Mouse (Mus musculus) MEL-GATA-1-ER (cell line): ENCODE data around the gene Ankrd2.
"Not testable (repeated sequence)": the region's sequence is repeated elsewhere in the genome, so short reads cannot be mapped to it uniquely, and the experiment has no call there.

Source experiments
- DNase-seq: peaks from one replicate; pipeline ENCODE4 v3.0.0-alpha.2; 2012; ENCODE audit warnings: low read depth; ENCODE audit errors: extremely low read depth

Gene Ankrd2

GRCm38 (mm10) chr19:42051948-42052347, 16.1 kb downstream of the Ankrd2 start, which contains the start of gene 4933411K16Rik:
TSS of gene 4933411K16Rik (plus strand) at chr19:42052248.
- no peak for DNase-seq

- no peak for DNase-seq
Measured at GRCm38 (mm10) chr19:42054255-42054654, 18.5 kb downstream of the Ankrd2 start.

- DNase-seq = no peak
Measured at GRCm38 (mm10) chr19:42055881-42056280, 20.1 kb downstream of the Ankrd2 start.

GRCm38 (mm10) chr19:42056719-42057409, 21.1 kb downstream of the Ankrd2 start:
- DNase-seq = no peak

- DNase-seq = no peak
Measured at GRCm38 (mm10) chr19:42058426-42058825, 22.6 kb downstream of the Ankrd2 start.

GRCm38 (mm10) chr19:42061443-42061842, 25.6 kb downstream of the Ankrd2 start:
- no peak for DNase-seq

- no peak for DNase-seq
Measured at GRCm38 (mm10) chr19:42068441-42069240, 32.8 kb downstream of the Ankrd2 start.

- DNase-seq = no peak
Measured at GRCm38 (mm10) chr19:42069241-42069525, 33.4 kb downstream of the Ankrd2 start.

- DNase-seq = no peak
Measured at GRCm38 (mm10) chr19:42071221-42071620, 35.4 kb downstream of the Ankrd2 start.

GRCm38 (mm10) chr19:42071886-42072608, 36.2 kb downstream of the Ankrd2 start:
- DNase-seq = no peak

GRCm38 (mm10) chr19:42072802-42073201, 37.0 kb downstream of the Ankrd2 start:
- DNase-seq = no peak

- no peak for DNase-seq
Measured at GRCm38 (mm10) chr19:42075051-42075450, 39.3 kb downstream of the Ankrd2 start.

- DNase-seq = no peak
Measured at GRCm38 (mm10) chr19:42075992-42076391, 40.2 kb downstream of the Ankrd2 start.

- DNase-seq = no peak
Measured at GRCm38 (mm10) chr19:42078566-42078965, 42.8 kb downstream of the Ankrd2 start.

GRCm38 (mm10) chr19:42079006-42079405, 43.2 kb downstream of the Ankrd2 start:
- no peak for DNase-seq

- DNase-seq = no peak
Measured at GRCm38 (mm10) chr19:42079950-42080349, 44.1 kb downstream of the Ankrd2 start.

- no peak for DNase-seq
Measured at GRCm38 (mm10) chr19:42080469-42080868, 44.7 kb downstream of the Ankrd2 start.

- not testable (repeated sequence) for DNase-seq
Measured at GRCm38 (mm10) chr19:42081613-42082012, 45.8 kb downstream of the Ankrd2 start.

GRCm38 (mm10) chr19:42085690-42086089, 49.9 kb downstream of the Ankrd2 start:
- no peak for DNase-seq

- no peak for DNase-seq
Measured at GRCm38 (mm10) chr19:42086166-42086565, 50.4 kb downstream of the Ankrd2 start, which contains the start of gene Morn4. TSS of gene Morn4 (minus strand) at chr19:42086357.

- DNase-seq = peak; percentile 89
Measured at GRCm38 (mm10) chr19:42089103-42089747, 53.4 kb downstream of the Ankrd2 start.
